Mouse (Mus musculus): ENCODE data around the gene Adh6a. TPM values are rescaled to one million over a fixed set of nuclear protein-coding genes. Genes with fewer than 3 reads are reported as not detected.

The Adh6a gene
- total RNA-seq (2012; rRNA removed) (not detected in 2 replicates), total RNA-seq (2014; rRNA removed) (not detected in 2 replicates), polyA plus RNA-seq (2012; ENCODE audit: insufficient read length, low read depth) (not detected in 2 replicates)

DNA sequence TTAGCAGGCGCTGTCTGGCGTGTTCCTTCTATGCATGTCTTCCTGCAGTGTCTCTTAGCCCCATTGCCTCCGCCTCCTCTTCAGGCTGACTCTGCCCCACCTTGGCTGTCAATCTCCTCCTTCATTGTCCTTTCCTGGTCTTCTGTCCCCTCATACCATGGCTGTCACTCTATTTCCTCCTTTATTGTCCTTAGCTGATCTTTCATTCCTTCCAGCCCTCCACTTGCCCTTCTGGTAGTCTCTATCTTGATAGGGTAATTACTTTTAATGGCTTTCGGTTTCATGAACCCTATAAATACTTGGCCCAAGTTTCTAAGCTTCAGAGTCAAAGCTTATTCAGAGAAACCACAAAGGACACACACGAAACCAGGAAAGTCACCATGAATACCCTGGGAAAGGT lies at the start of gene Adh6a:
TSS of gene Adh6a (plus strand) at position 322 of the 400 bp plus-strand sequence.
- Histone ChIP-seq H3K79me2 (replicated peaks; ENCODE audit: control insufficient read depth, extremely low read depth, insufficient read depth, poor library complexity, severe bottlenecking) (no peaks in the 10 kb centered on the region), H3K27me3 (replicated peaks) (no peaks in the 10 kb centered on the region), H3K27ac (ENCODE audit: insufficient read depth, low read depth) (no peak within 1 kb of the TSS), H3K4me3 (replicated peaks in 1 of 3; ENCODE audit: low read depth in 2 of 3, low read length in 2 of 3, poor library complexity in 1 of 3) (no peak within 1 kb of the TSS), H3K9ac (ENCODE audit: insufficient read depth, low read depth) (no peak within 1 kb of the TSS), H3K9me3 (replicated peaks; ENCODE audit: low read length) (no peaks in the 10 kb centered on the region), H3K4me2 (ENCODE audit: insufficient read depth, low read depth, poor library complexity, severe bottlenecking) (no peak within 1 kb of the TSS), H3K36me3 (replicated peaks in 1 of 2; ENCODE audit: control insufficient read depth in 1 of 2, insufficient read depth in 1 of 2, low read length in 1 of 2) (no peaks in the 10 kb centered on the region), H3K4me1 (ENCODE audit: control insufficient read depth in 1 of 2, insufficient read depth in 2 of 2) (peaks cover 0 to 7% of the 10 kb centered on the region in 2 experiments; a peak in 3 of 4 replicates)
- in situ Hi-C loops (cut with MboI; ENCODE audit: low pct_ligation_motif_present, low pct_unique_long_range_greater_than_20kb, low sequenced_read_pairs) (no loop called here), dilution Hi-C loops (cut with MboI; ENCODE audit: extremely low pct_ligation_motif_present, extremely low pct_unique_long_range_greater_than_20kb, low sequenced_read_pairs) (no loop called here)
- no peak for DNase-seq (ENCODE audit: extremely low read depth)
- TF ChIP-seq SIN3A (IDR thresholded peaks at IDR 0.05; ENCODE audit: low read length), result no peak
- TF ChIP-seq CHD1 (IDR thresholded peaks at IDR 0.05; ENCODE audit: low read depth, low read length), result no peak
- no peak for TF ChIP-seq MAZ (IDR thresholded peaks at IDR 0.05; ENCODE audit: low read depth, low read length)
- TF ChIP-seq MXI1 (IDR thresholded peaks at IDR 0.05; ENCODE audit: low read depth, low read length), result no peak
- no peak for TF ChIP-seq ZC3H11A (IDR thresholded peaks at IDR 0.05; ENCODE audit: low read depth, low read length)

- no peak overlapping the region for H3K9ac ChIP-seq (ENCODE audit: insufficient read depth, low read depth)
- dilution Hi-C loops (cut with MboI; ENCODE audit: extremely low pct_ligation_motif_present, extremely low pct_unique_long_range_greater_than_20kb, low sequenced_read_pairs), result no loop called here
- no peaks in the 10 kb centered on the region for H3K79me2 ChIP-seq (replicated peaks; ENCODE audit: control insufficient read depth, extremely low read depth, insufficient read depth, poor library complexity, severe bottlenecking)
- H3K4me3 ChIP-seq (replicated peaks in 1 of 3; ENCODE audit: low read depth in 2 of 3, low read length in 2 of 3, poor library complexity in 1 of 3), result no peak overlapping the region
- in situ Hi-C loops (cut with MboI; ENCODE audit: low pct_ligation_motif_present, low pct_unique_long_range_greater_than_20kb, low sequenced_read_pairs), result no loop called here
- no peaks in the 10 kb centered on the region for H3K36me3 ChIP-seq (replicated peaks in 1 of 2; ENCODE audit: control insufficient read depth in 1 of 2, insufficient read depth in 1 of 2, low read length in 1 of 2)
- no peaks in the 10 kb centered on the region for H3K4me1 ChIP-seq (ENCODE audit: control insufficient read depth in 1 of 2, insufficient read depth in 2 of 2)
- no peaks in the 10 kb centered on the region for H3K9me3 ChIP-seq (replicated peaks; ENCODE audit: low read length)
- no peak for DNase-seq (ENCODE audit: extremely low read depth)
- no peak overlapping the region for H3K4me2 ChIP-seq (ENCODE audit: insufficient read depth, low read depth, poor library complexity, severe bottlenecking)
- no peak overlapping the region for H3K27ac ChIP-seq (ENCODE audit: insufficient read depth, low read depth)
- TF ChIP-seq TCF12 (IDR thresholded peaks at IDR 0.05; ENCODE audit: low read depth, low read length) (no peak), RAD21 (IDR thresholded peaks at IDR 0.05; ENCODE audit: low read depth, low read length) (no peak), TBP (conservative IDR thresholded peaks at IDR 0.05; ENCODE audit: low read depth, low read length) (no peak), ETS1 (conservative IDR thresholded peaks at IDR 0.05; ENCODE audit: low read depth, low read length) (no peak), MEF2A (IDR thresholded peaks at IDR 0.05; ENCODE audit: borderline replicate concordance, low read depth, low read length) (no peak), E2F4 (IDR thresholded peaks at IDR 0.05; ENCODE audit: insufficient replicate concordance, low read depth, low read length) (no peak), SMC3 (IDR thresholded peaks at IDR 0.05; ENCODE audit: low read depth, low read length) (no peak), JUND (conservative IDR thresholded peaks at IDR 0.05; ENCODE audit: low read depth, low read length) (no peak), CHD1 (IDR thresholded peaks at IDR 0.05; ENCODE audit: low read depth, low read length) (no peak), MXI1 (IDR thresholded peaks at IDR 0.05; ENCODE audit: low read depth, low read length) (no peak), MAZ (IDR thresholded peaks at IDR 0.05; ENCODE audit: low read depth, low read length) (no peak), PAX5 (IDR thresholded peaks at IDR 0.05; ENCODE audit: low read length) (no peak), CTCF (conservative IDR thresholded peaks at IDR 0.05 in 1 of 2, IDR thresholded peaks at IDR 0.05 in 1 of 2; ENCODE audit: low read depth in 2 of 2, low read length in 2 of 2) (no peak), USF1 (IDR thresholded peaks at IDR 0.05; ENCODE audit: low read depth, low read length) (no peak), EP300 (IDR thresholded peaks at IDR 0.05; ENCODE audit: low read length) (no peak), JUN (IDR thresholded peaks at IDR 0.05; ENCODE audit: insufficient read depth, low read depth, low read length) (no peak), MAFK (IDR thresholded peaks at IDR 0.05; ENCODE audit: insufficient replicate concordance, low read length) (no peak), USF2 (conservative IDR thresholded peaks at IDR 0.05; ENCODE audit: low read depth, low read length) (no peak), GABPA (IDR thresholded peaks at IDR 0.05; ENCODE audit: insufficient replicate concordance, low read depth, low read length) (no peak), NRF1 (IDR thresholded peaks at IDR 0.05; ENCODE audit: low read depth, low read length) (no peak)
- no peaks in the 10 kb centered on the region for H3K27me3 ChIP-seq (replicated peaks)
Observed at GRCm38 (mm10) chr3:138264648-138265047, 48.4 kb upstream of the Adh6a start.
